Mouse (Mus musculus): ENCODE measurements around the gene Cpa4.

DNA sequence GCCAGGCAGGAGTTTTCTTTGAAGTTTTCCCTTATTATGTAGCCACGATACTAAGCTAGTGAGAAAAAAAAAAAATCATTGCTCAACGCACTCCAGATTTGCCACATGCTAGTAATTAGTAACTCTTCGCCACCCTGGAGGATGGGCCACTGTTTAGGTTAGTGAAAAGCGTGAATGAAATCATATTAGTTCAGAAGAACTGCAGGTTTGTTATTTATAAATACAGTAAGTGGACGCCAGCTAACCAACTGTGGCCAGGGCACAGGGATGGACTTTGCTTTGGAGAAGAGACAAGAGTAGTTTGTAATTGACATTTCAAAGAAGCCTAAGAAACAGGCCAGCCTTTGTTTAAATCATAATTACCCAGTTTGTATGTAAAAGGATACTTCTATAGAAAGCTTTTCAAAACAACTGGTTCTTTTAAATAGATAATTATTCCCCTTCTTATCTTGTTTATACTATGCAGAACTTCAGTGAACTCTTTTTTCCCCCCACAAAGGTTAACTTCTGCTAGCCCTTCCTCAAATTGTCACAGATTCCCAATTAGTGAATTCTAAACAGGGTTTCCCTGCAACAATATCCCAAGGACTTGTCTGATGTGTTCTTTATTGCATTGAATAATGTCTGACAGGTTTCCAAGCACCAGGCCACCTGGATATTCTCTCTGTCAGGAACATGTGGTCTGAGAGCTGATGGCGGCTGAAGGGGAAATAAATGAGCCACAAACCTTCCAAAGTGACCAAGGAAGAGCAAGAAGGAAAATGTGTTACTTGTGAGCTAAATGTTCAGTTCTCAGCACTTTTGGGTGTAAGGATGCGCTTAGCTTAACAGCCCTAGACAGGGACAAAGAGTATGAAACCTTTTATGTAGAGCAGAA lies 42.5 kb upstream of the Cpa4 start:
- TF ChIP-seq CTCF (IDR thresholded peaks at IDR 0.05; ENCODE audit: borderline replicate concordance, insufficient read depth, low read length) (no peak), POLR2A (IDR thresholded peaks at IDR 0.05; ENCODE audit: low read depth, low read length) (no peak)

Data from embryonic fibroblast, embryonic 13.5 days (primary cell).